Mouse (Mus musculus) MEL (cell line): Measurements from ENCODE around the gene Hkdc1. TPM values are rescaled to one million over a fixed set of nuclear protein-coding genes. Genes with fewer than 3 reads are reported as not detected.

Experiments used
- DNase-seq: peaks from one replicate; pipeline ENCODE4 v3.0.0; 2011; ENCODE audit warnings: low read depth, low spot score
- H3K27ac ChIP-seq: 2 replicates; pipeline ENCODE4 v1.5.1; 2012; ENCODE audit warnings: low read depth, mild to moderate bottlenecking, control low read depth, low read length, moderate library complexity; ENCODE audit not compliant: control insufficient read depth
- H3K27me3 ChIP-seq, 2 experiments: fragments of 150-350 bp in 1 of 2; sonication (generic) in 1 of 2; 2 replicates each; pipeline ENCODE4 v1.6.1; 2012; ENCODE audit warnings: low read length in 2 of 2, mild to moderate bottlenecking in 2 of 2, improper control_type of control experiment in 1 of 2, moderate library complexity in 1 of 2; ENCODE audit not compliant: insufficient read depth in 2 of 2, control insufficient read depth in 1 of 2
- H3K36me3 ChIP-seq, 2 experiments: 2 replicates each; pipeline ENCODE4 v1.6.1; 2012 to 2014; ENCODE audit warnings: low read length in 2 of 2, improper control_type of control experiment in 1 of 2, inconsistent platforms in 1 of 2, mild to moderate bottlenecking in 1 of 2; ENCODE audit not compliant: insufficient read depth in 2 of 2, control insufficient read depth in 1 of 2
- H3K4me1 ChIP-seq, 2 experiments: fragments of 150-350 bp in 1 of 2; sonication (generic) in 1 of 2; 2 replicates each; pipeline ENCODE4 v1.6.1; 2012; ENCODE audit warnings: low read length in 2 of 2, improper control_type of control experiment in 1 of 2, mild to moderate bottlenecking in 1 of 2; ENCODE audit not compliant: insufficient read depth in 2 of 2, control insufficient read depth in 1 of 2
- H3K4me3 ChIP-seq, 2 experiments: fragments of 150-350 bp in 1 of 2; sonication (generic) in 1 of 2; 2 replicates each; pipeline ENCODE4 v1.5.1; 2012; ENCODE audit warnings: low read depth in 2 of 2, low read length in 2 of 2, mild to moderate bottlenecking in 2 of 2, moderate library complexity in 2 of 2, control low read depth in 1 of 2, improper control_type of control experiment in 1 of 2; ENCODE audit not compliant: control insufficient read depth in 1 of 2, insufficient read depth in 1 of 2
- H3K79me2 ChIP-seq: 2 replicates; pipeline ENCODE4 v1.6.1; 2012; ENCODE audit warnings: mild to moderate bottlenecking, low read length, moderate library complexity; ENCODE audit not compliant: control insufficient read depth, poor library complexity, insufficient read depth
- H3K9ac ChIP-seq: 2 replicates; pipeline ENCODE4 v1.6.1; 2012; ENCODE audit warnings: low read depth, mild to moderate bottlenecking, control low read depth, low read length, moderate library complexity; ENCODE audit not compliant: control insufficient read depth, poor library complexity, severe bottlenecking
- H3K9me3 ChIP-seq: fragments of 150-350 bp; sonication (generic); replicated peaks from 2 replicates; pipeline ENCODE4 v1.6.1; 2012; ENCODE audit warnings: mild to moderate bottlenecking, low read length, improper control_type of control experiment, moderate library complexity; ENCODE audit not compliant: insufficient read depth
- BHLHE40 ChIP-seq: IDR thresholded peaks from 2 replicates; pipeline ENCODE4 v1.6.1; 2012; ENCODE audit warnings: low read depth, mild to moderate bottlenecking, inconsistent platforms, low read length, improper control_type of control experiment, borderline replicate concordance
- ETS1 ChIP-seq: IDR thresholded peaks from 2 replicates; pipeline ENCODE4 v1.6.1; 2012; ENCODE audit warnings: low read depth, mild to moderate bottlenecking, inconsistent platforms, low read length, improper control_type of control experiment, moderate library complexity
- MXI1 ChIP-seq: IDR thresholded peaks from 2 replicates; pipeline ENCODE4 v1.6.1; 2011; ENCODE audit warnings: mild to moderate bottlenecking, low read depth, low read length, improper control_type of control experiment
- POLR2AphosphoS5 ChIP-seq: IDR thresholded peaks from 2 replicates; pipeline ENCODE4 v1.6.1; 2012; ENCODE audit warnings: low read depth, borderline replicate concordance, mild to moderate bottlenecking, inconsistent platforms, low read length, moderate library complexity, mixed read lengths
- SIN3A ChIP-seq: IDR thresholded peaks from 2 replicates; pipeline ENCODE4 v1.6.1; 2012; ENCODE audit warnings: low read length, improper control_type of control experiment, inconsistent platforms
- UBTF ChIP-seq: IDR thresholded peaks from 2 replicates; pipeline ENCODE4 v1.6.1; 2012; ENCODE audit warnings: low read depth, mild to moderate bottlenecking, inconsistent platforms, low read length, improper control_type of control experiment, moderate library complexity, borderline replicate concordance; ENCODE audit not compliant: insufficient read depth
- USF2 ChIP-seq, 2 experiments: IDR thresholded peaks; 2 replicates each; pipeline ENCODE4 v1.6.1; 2011 to 2012; ENCODE audit warnings: improper control_type of control experiment in 2 of 2, low read length in 2 of 2, borderline replicate concordance in 1 of 2, inconsistent platforms in 1 of 2, low read depth in 1 of 2, mild to moderate bottlenecking in 1 of 2; ENCODE audit not compliant: insufficient read depth in 1 of 2
- ZC3H11A ChIP-seq: IDR thresholded peaks from 2 replicates; pipeline ENCODE4 v1.6.1; 2012; ENCODE audit warnings: low read depth, mild to moderate bottlenecking, inconsistent platforms, low read length, improper control_type of control experiment
- ZMIZ1 ChIP-seq: IDR thresholded peaks from 2 replicates; pipeline ENCODE4 v1.6.1; 2012; ENCODE audit warnings: low read depth, mild to moderate bottlenecking, inconsistent platforms, low read length, improper control_type of control experiment, moderate library complexity
- ZNF384 ChIP-seq: IDR thresholded peaks from 2 replicates; pipeline ENCODE4 v1.6.1; 2012; ENCODE audit warnings: low read depth, mild to moderate bottlenecking, inconsistent platforms, low read length, improper control_type of control experiment
- polyA plus RNA-seq, 2 experiments: library from polyadenylated mRNA; stranded (reverse) in 1 of 2; unstranded in 1 of 2; fragments of >175 nt in 1 of 2; fragments of >200 nt in 1 of 2; gene quantifications; 2 replicates each; pipeline versions ENCODE4 v1.2.1 to v1.2.4; 2012; ENCODE audit warnings: low replicate concordance in 2 of 2, low read depth in 1 of 2; ENCODE audit not compliant: insufficient read length in 2 of 2, insufficient read depth in 1 of 2, missing spikeins in 1 of 2
- total RNA-seq: library from RNA; depleted of rRNA; stranded (reverse); fragments of 300-350 nt; gene quantifications from 2 replicates; pipeline ENCODE4 v1.2.3, GENCODE M21; 2012

Gene Hkdc1
- total and polyA plus RNA-seq, 3 experiments: 0.38 to 0.42 TPM; not detected in 1

- Histone ChIP-seq H3K27ac (peak overlapping the region; percentile 42), H3K9me3 (no peaks in the 10 kb centered on the region), H3K27me3 (no peaks in the 10 kb centered on the region), H3K79me2 (peaks cover 41% of the 10 kb centered on the region), H3K4me3 (no peak overlapping the region), H3K36me3 (peaks cover 0 to 31% of the 10 kb centered on the region in 2 experiments; a peak in 2 of 4 replicates), H3K9ac (peak overlapping the region; percentile 28), H3K4me1 (peaks cover 6 to 44% of the 10 kb centered on the region in 2 experiments)
- peak; percentile 52 for DNase-seq
- TF ChIP-seq POLR2AphosphoS5: no peak
- no peak for TF ChIP-seq ZC3H11A
- TF ChIP-seq MXI1: peak; percentile 16; the same call in 1 of the 2 replicates
- no peak for TF ChIP-seq BHLHE40
- no peak for TF ChIP-seq ZMIZ1
- peak; percentile 22; the same call in 1 of the 2 replicates for TF ChIP-seq SIN3A
- no peak for TF ChIP-seq USF2 (IDR thresholded peaks at IDR 0.05; ENCODE audit: borderline replicate concordance in 1 of 2, insufficient read depth in 1 of 2, low read depth in 1 of 2, low read length in 2 of 2)
- TF ChIP-seq ZNF384: peak; percentile 85
Measured at GRCm38 (mm10) chr10:62336601-62337578, 85.4 kb downstream of the Hkdc1 start.

GRCm38 (mm10) chr10:62335423-62335776 lies 86.9 kb downstream of the Hkdc1 start:
- Histone ChIP-seq H3K4me3 (peak overlapping the region; percentile 41 to 42), H3K27ac (peak overlapping the region; percentile 83), H3K4me1 (peaks cover 8 to 48% of the 10 kb centered on the region in 2 experiments), H3K9ac (peak overlapping the region; percentile 72), H3K36me3 (peaks cover 0 to 36% of the 10 kb centered on the region in 2 experiments; a peak in 2 of 4 replicates), H3K27me3 (no peaks in the 10 kb centered on the region), H3K9me3 (no peaks in the 10 kb centered on the region), H3K79me2 (peaks cover 43% of the 10 kb centered on the region)
- DNase-seq: peak; percentile 86
- 0 out of 2 replicates have a peak, but pooled peaks have one; percentile 11 for TF ChIP-seq ETS1
- no peak for TF ChIP-seq UBTF
- TF ChIP-seq MXI1: peak; percentile 17; the same call in 1 of the 2 replicates
